Mouse (Mus musculus): ENCODE results near the gene Mettl21a. TPM values are rescaled to one million over a fixed set of nuclear protein-coding genes. Genes with fewer than 3 reads are reported as not detected.
A peak's percentile ranks its signal among the peaks of the same experiment; 100 is the strongest.

The Mettl21a gene
- polyA plus RNA-seq, 1 experiment from 2014 or later = 26.4 TPM

- Histone ChIP-seq H3K27ac (replicated peaks; ENCODE audit: low read depth, low read length) (peak overlapping the region; percentile 97), H3K4me2 (ENCODE audit: low read depth, low read length) (peak overlapping the region; percentile 70), H3K4me3 (ENCODE audit: low read depth, low read length) (peak overlapping the region; percentile 82), H3K9ac (ENCODE audit: low read depth, low read length) (peak overlapping the region; percentile 94), H3K9me3 (ENCODE audit: control insufficient read depth, low read length) (no peaks in the 10 kb centered on the region), H3K4me1 (ENCODE audit: control insufficient read depth, insufficient read depth, low read length) (peaks cover 16% of the 10 kb centered on the region), H3K36me3 (ENCODE audit: control insufficient read depth, insufficient read depth, low read length) (0 out of 2 replicates have a peak, but pooled peaks cover 4% of the 10 kb centered on the region), H3K27me3 (replicated peaks; ENCODE audit: control insufficient read depth, insufficient read depth, low read length) (no peaks in the 10 kb centered on the region)
- ATAC-seq (ENCODE audit: low read depth) (peak; percentile 87), DNase-seq (ENCODE audit: low spot score) (peak; percentile 90)
- 0% methylated on average over 2 of the region's 15 CpGs for WGBS
Observed at GRCm38 (mm10) chr1:64617715-64617984, 608 bp upstream of the Mettl21a start.

- DNase-seq (ENCODE audit: low spot score) (no peak), ATAC-seq (ENCODE audit: low read depth) (peak; percentile 2; the same call in 1 of the 2 replicates)
- Histone ChIP-seq H3K9me3 (ENCODE audit: control insufficient read depth, low read length) (no peaks in the 10 kb centered on the region), H3K27me3 (replicated peaks; ENCODE audit: control insufficient read depth, insufficient read depth, low read length) (no peaks in the 10 kb centered on the region), H3K4me3 (ENCODE audit: low read depth, low read length) (peak overlapping the region; percentile 82), H3K4me2 (ENCODE audit: low read depth, low read length) (peak overlapping the region; percentile 70), H3K36me3 (ENCODE audit: control insufficient read depth, insufficient read depth, low read length) (peaks cover 10% of the 10 kb centered on the region; the same call in 1 of the 2 replicates), H3K9ac (ENCODE audit: low read depth, low read length) (peak overlapping the region; percentile 94), H3K27ac (replicated peaks; ENCODE audit: low read depth, low read length) (peak overlapping the region; percentile 97), H3K4me1 (ENCODE audit: control insufficient read depth, insufficient read depth, low read length) (peaks cover 16% of the 10 kb centered on the region)
- WGBS = 4% methylated on average over 8 of the region's 8 CpGs
Observed at GRCm38 (mm10) chr1:64616531-64616880, 536 bp downstream of the Mettl21a start.

GRCm38 (mm10) chr1:64616076-64616475 is 966 bp downstream of the Mettl21a start:
- H3K36me3 ChIP-seq (ENCODE audit: control insufficient read depth, insufficient read depth, low read length) = peaks cover 10% of the 10 kb centered on the region; the same call in 1 of the 2 replicates
- no peak for ATAC-seq (ENCODE audit: low read depth)
- DNase-seq (ENCODE audit: low spot score) = no peak
- peak overlapping the region; percentile 70 for H3K4me2 ChIP-seq (ENCODE audit: low read depth, low read length)
- no peaks in the 10 kb centered on the region for H3K9me3 ChIP-seq (ENCODE audit: control insufficient read depth, low read length)
- peak overlapping the region; percentile 82 for H3K4me3 ChIP-seq (ENCODE audit: low read depth, low read length)
- peak overlapping the region; percentile 94 for H3K9ac ChIP-seq (ENCODE audit: low read depth, low read length)
- H3K27me3 ChIP-seq (replicated peaks; ENCODE audit: control insufficient read depth, insufficient read depth, low read length) = no peaks in the 10 kb centered on the region
- 56% methylated on average over 6 of the region's 6 CpGs for WGBS
- H3K27ac ChIP-seq (replicated peaks; ENCODE audit: low read depth, low read length) = peak overlapping the region; percentile 97
- peaks cover 16% of the 10 kb centered on the region for H3K4me1 ChIP-seq (ENCODE audit: control insufficient read depth, insufficient read depth, low read length)

- H3K27ac ChIP-seq (replicated peaks; ENCODE audit: low read depth, low read length) = peak overlapping the region; percentile 58; the same call in 1 of the 2 replicates
- H3K4me3 ChIP-seq (ENCODE audit: low read depth, low read length) = peak overlapping the region; percentile 6; the same call in 1 of the 2 replicates
- no peak for ATAC-seq (ENCODE audit: low read depth)
Observed at GRCm38 (mm10) chr1:64615531-64615991, 1.5 kb downstream of the Mettl21a start.

GRCm38 (mm10) chr1:64614801-64615345 is 2.2 kb downstream of the Mettl21a start:
- ATAC-seq (ENCODE audit: low read depth) = no peak
- H3K9ac ChIP-seq (ENCODE audit: low read depth, low read length) = 0 out of 2 replicates have a peak overlapping the region, but pooled peaks have one; percentile 40
- no peaks in the 10 kb centered on the region for H3K27me3 ChIP-seq (replicated peaks; ENCODE audit: control insufficient read depth, insufficient read depth, low read length)
- peak overlapping the region; percentile 58; the same call in 1 of the 2 replicates for H3K27ac ChIP-seq (replicated peaks; ENCODE audit: low read depth, low read length)
- H3K36me3 ChIP-seq (ENCODE audit: control insufficient read depth, insufficient read depth, low read length) = peaks cover 18% of the 10 kb centered on the region
- peak overlapping the region; percentile 70 for H3K4me2 ChIP-seq (ENCODE audit: low read depth, low read length)
- H3K9me3 ChIP-seq (ENCODE audit: control insufficient read depth, low read length) = no peaks in the 10 kb centered on the region
- 85% methylated on average over 10 of the region's 10 CpGs for WGBS
- H3K4me1 ChIP-seq (ENCODE audit: control insufficient read depth, insufficient read depth, low read length) = peaks cover 16% of the 10 kb centered on the region
- no peak for DNase-seq (ENCODE audit: low spot score)
- no peak overlapping the region for H3K4me3 ChIP-seq (ENCODE audit: low read depth, low read length)

More at GRCm38 (mm10) chr1:64615531-64615991, 1.5 kb downstream of the Mettl21a start:
- Histone ChIP-seq H3K36me3 (ENCODE audit: control insufficient read depth, insufficient read depth, low read length) (peaks cover 12% of the 10 kb centered on the region), H3K27me3 (replicated peaks; ENCODE audit: control insufficient read depth, insufficient read depth, low read length) (no peaks in the 10 kb centered on the region), H3K4me2 (ENCODE audit: low read depth, low read length) (peak overlapping the region; percentile 70), H3K9ac (ENCODE audit: low read depth, low read length) (peak overlapping the region; percentile 40; the same call in 1 of the 2 replicates), H3K9me3 (ENCODE audit: control insufficient read depth, low read length) (no peaks in the 10 kb centered on the region), H3K4me1 (ENCODE audit: control insufficient read depth, insufficient read depth, low read length) (peaks cover 16% of the 10 kb centered on the region)
- DNase-seq (ENCODE audit: low spot score) = peak; percentile 70
- WGBS = 53% methylated on average over 11 of the region's 11 CpGs

GRCm38 (mm10) chr1:64614311-64614710 is 2.7 kb downstream of the Mettl21a start:
- no peaks in the 10 kb centered on the region for H3K27me3 ChIP-seq (replicated peaks; ENCODE audit: control insufficient read depth, insufficient read depth, low read length)
- H3K4me3 ChIP-seq (ENCODE audit: low read depth, low read length) = no peak overlapping the region
- H3K9me3 ChIP-seq (ENCODE audit: control insufficient read depth, low read length) = no peaks in the 10 kb centered on the region
- H3K36me3 ChIP-seq (ENCODE audit: control insufficient read depth, insufficient read depth, low read length) = peaks cover 22% of the 10 kb centered on the region
- ATAC-seq (ENCODE audit: low read depth) (no peak), DNase-seq (ENCODE audit: low spot score) (no peak)
- peaks cover 16% of the 10 kb centered on the region for H3K4me1 ChIP-seq (ENCODE audit: control insufficient read depth, insufficient read depth, low read length)
- H3K4me2 ChIP-seq (ENCODE audit: low read depth, low read length) = no peak overlapping the region
- no peak overlapping the region for H3K9ac ChIP-seq (ENCODE audit: low read depth, low read length)
- 88% methylated on average over 9 of the region's 9 CpGs for WGBS
- no peak overlapping the region for H3K27ac ChIP-seq (replicated peaks; ENCODE audit: low read depth, low read length)

- Histone ChIP-seq H3K4me1 (ENCODE audit: control insufficient read depth, insufficient read depth, low read length) (no peaks in the 10 kb centered on the region; the same call in 1 of the 2 replicates), H3K27me3 (replicated peaks; ENCODE audit: control insufficient read depth, insufficient read depth, low read length) (no peaks in the 10 kb centered on the region), H3K36me3 (ENCODE audit: control insufficient read depth, insufficient read depth, low read length) (peaks cover 42% of the 10 kb centered on the region), H3K4me3 (ENCODE audit: low read depth, low read length) (no peak overlapping the region), H3K27ac (replicated peaks; ENCODE audit: low read depth, low read length) (no peak overlapping the region), H3K9ac (ENCODE audit: low read depth, low read length) (no peak overlapping the region), H3K9me3 (ENCODE audit: control insufficient read depth, low read length) (no peaks in the 10 kb centered on the region), H3K4me2 (ENCODE audit: low read depth, low read length) (no peak overlapping the region)
- 83% methylated on average over 9 of the region's 9 CpGs for WGBS
- no peak for DNase-seq (ENCODE audit: low spot score)
- ATAC-seq (ENCODE audit: low read depth) = no peak
Observed at GRCm38 (mm10) chr1:64609976-64610375, 7.1 kb downstream of the Mettl21a start.

- Histone ChIP-seq H3K27me3 (replicated peaks; ENCODE audit: control insufficient read depth, insufficient read depth, low read length) (no peaks in the 10 kb centered on the region), H3K27ac (replicated peaks; ENCODE audit: low read depth, low read length) (no peak overlapping the region), H3K9me3 (ENCODE audit: control insufficient read depth, low read length) (no peaks in the 10 kb centered on the region), H3K4me1 (ENCODE audit: control insufficient read depth, insufficient read depth, low read length) (no peaks in the 10 kb centered on the region), H3K36me3 (ENCODE audit: control insufficient read depth, insufficient read depth, low read length) (peaks cover 49% of the 10 kb centered on the region), H3K4me2 (ENCODE audit: low read depth, low read length) (no peak overlapping the region), H3K9ac (ENCODE audit: low read depth, low read length) (no peak overlapping the region), H3K4me3 (ENCODE audit: low read depth, low read length) (no peak overlapping the region)
- 69% methylated on average over 4 of the region's 4 CpGs for WGBS
- peak; percentile 63 for DNase-seq (ENCODE audit: low spot score)
- no peak for ATAC-seq (ENCODE audit: low read depth)
Observed at GRCm38 (mm10) chr1:64609145-64609544, 7.9 kb downstream of the Mettl21a start.

GRCm38 (mm10) chr1:64603381-64603780 is 13.7 kb downstream of the Mettl21a start:
- ATAC-seq (ENCODE audit: low read depth) = no peak
- H3K36me3 ChIP-seq (ENCODE audit: control insufficient read depth, insufficient read depth, low read length) = peaks cover 39% of the 10 kb centered on the region

More at GRCm38 (mm10) chr1:64603381-64603780, 13.7 kb downstream of the Mettl21a start:
- WGBS = 88% methylated on average over 5 of the region's 5 CpGs
- Histone ChIP-seq H3K4me3 (ENCODE audit: low read depth, low read length) (no peak overlapping the region), H3K4me1 (ENCODE audit: control insufficient read depth, insufficient read depth, low read length) (no peaks in the 10 kb centered on the region), H3K27me3 (replicated peaks; ENCODE audit: control insufficient read depth, insufficient read depth, low read length) (no peaks in the 10 kb centered on the region), H3K9me3 (ENCODE audit: control insufficient read depth, low read length) (no peaks in the 10 kb centered on the region), H3K9ac (ENCODE audit: low read depth, low read length) (no peak overlapping the region), H3K4me2 (ENCODE audit: low read depth, low read length) (no peak overlapping the region), H3K27ac (replicated peaks; ENCODE audit: low read depth, low read length) (no peak overlapping the region)
- no peak for DNase-seq (ENCODE audit: low spot score)
